Mouse (Mus musculus) MN1 (cell line): Measurements from ENCODE around the gene Zfp992.
"Not testable (repeated sequence)": the region's sequence is repeated elsewhere in the genome, so short reads cannot be mapped to it uniquely, and the experiment has no call there.

Experiments
- DNase-seq: peaks from one replicate; pipeline ENCODE4 v3.0.0-alpha.2; 2016; ENCODE audit warnings: low spot score

Zfp992 gene

DNA sequence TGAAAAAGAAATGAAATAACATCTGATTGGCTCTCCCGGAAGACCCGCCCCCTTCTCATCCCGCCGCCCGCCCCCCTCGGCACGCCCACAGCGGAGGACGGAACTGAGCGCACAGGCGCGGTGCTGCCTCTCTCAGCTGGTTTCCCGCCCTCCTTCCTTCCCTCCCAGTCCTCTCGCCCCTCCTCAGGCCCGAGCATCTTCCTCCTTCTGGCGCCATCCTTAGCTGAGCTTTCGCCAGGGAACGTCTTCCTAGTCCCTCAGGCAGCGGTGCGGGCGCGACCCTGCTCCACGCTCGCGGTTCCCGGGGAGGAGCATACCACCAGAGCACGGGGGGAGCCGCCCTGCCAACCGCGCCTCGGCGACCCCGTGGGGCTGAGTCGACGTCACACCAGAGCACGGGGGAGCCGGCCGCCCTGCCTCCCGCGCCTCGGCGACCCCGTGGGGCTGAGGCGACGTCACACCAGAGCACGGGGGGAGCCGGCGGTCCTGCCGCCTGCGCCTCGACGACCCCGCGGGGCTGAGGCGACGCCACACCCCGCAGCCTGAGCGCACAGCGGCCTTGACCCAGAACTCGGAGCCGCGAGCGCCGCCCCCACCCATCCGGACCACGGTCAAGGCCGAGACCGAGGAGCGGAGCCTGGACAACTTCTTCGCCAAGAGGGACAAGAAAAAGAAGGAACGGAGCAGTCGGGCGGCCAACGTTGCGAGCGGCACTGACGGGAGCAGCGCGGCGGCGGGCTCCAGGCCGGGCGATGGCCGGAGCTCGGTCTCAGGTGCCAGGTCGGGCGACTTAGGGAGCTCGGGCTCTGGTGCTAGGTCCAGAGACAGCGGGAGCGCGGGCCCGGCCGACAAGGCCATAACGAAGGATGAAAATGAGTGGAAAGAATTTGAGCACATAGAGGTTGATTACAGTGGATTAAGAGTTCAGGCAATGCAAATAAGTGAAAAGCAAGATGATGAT lies 26.2 kb downstream of the Zfp992 start:
- not testable (repeated sequence) for DNase-seq

DNA sequence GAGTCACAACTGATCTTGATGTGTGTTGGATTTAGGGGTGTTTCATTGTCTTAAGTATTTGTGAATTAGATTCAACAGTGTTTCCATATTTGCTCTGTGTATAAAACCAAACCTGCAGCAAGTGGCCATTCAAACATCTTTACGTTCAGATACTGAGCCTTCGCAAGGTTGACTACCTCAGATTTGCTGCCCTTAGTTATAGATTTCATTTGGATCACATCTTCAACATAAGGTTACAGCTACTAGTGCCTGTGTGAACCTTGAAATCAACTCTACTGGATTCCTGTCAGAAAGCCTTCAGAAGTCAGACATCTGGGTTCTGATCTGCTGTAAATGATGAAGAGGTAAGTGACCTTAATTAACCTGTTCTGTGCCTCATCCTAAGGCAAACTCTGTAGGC lies 27.4 kb downstream of the Zfp992 start:
- not testable (repeated sequence) for DNase-seq

DNA sequence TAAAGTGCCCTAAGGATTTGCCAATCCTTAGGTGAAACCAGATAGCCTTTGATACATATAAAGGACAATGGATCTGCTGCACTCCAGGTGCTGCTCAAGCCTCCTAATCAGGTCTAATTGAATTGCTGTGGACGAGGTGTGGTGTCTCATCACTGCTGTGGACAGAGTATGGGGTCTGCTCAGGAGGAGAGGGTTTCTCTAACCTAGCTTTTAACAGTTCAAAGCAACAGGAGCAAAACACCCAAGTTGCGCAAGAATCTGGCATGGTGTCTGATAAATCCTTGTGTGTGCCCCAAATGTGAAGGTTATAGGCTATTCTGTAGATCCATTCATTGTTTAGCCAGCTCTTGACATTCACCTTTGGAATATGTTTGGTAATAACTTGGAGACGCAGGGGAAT lies 28.1 kb downstream of the Zfp992 start:
- not testable (repeated sequence) for DNase-seq

DNA sequence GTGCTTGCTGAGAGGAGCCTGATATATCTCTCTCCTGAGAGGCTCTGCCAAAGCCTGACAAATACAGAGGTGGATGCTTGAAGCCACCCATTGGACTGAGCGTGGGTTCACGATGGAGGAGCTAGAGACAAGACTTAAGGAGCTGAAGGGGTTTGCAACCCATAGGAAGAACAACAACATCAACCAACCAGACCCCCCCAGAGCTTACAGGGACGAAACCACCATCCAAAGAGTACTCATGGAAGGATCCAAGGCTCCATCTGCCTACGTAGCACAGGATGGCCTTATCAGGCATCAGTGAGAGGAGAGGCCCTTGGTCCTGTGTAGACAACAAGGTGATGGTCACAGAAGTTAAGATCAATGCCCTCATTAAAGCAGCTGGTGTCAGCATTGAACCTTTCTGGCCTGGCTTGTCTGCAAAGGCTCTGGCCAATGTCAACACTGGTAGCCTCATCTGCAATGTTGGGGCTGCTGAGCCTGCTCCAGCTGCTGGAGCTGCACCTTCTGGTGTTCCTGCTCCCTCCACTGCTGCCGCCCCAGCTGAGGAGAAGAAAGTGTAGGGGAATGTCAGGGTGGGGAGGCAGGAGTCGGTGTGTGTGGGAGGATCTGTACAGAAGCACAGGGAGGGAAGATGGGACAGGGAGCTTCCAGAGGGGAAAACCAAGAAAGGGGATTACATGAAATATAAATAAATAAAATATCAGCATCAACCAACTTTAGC lies 31.7 kb downstream of the Zfp992 start:
- not testable (repeated sequence) for DNase-seq

DNA sequence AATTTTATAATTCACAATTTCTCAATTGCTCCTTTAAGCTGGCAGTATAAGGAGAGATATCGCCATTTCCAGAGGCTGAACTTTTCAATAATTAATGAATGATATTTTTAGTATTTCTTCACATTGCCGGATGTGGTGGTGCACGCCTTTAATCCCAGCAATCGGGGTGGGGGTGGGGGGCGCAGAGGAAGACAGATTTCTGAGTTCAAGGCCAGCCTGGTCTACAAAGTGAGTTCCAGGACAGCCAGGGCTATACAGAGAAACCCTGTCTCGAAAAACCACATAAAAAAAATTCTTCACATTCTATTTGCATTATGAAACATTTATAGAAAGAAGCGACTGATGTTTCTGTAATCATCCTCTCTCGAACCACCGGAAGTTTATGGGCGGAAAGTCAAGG lies 33.7 kb downstream of the Zfp992 start:
- not testable (repeated sequence) for DNase-seq

DNA sequence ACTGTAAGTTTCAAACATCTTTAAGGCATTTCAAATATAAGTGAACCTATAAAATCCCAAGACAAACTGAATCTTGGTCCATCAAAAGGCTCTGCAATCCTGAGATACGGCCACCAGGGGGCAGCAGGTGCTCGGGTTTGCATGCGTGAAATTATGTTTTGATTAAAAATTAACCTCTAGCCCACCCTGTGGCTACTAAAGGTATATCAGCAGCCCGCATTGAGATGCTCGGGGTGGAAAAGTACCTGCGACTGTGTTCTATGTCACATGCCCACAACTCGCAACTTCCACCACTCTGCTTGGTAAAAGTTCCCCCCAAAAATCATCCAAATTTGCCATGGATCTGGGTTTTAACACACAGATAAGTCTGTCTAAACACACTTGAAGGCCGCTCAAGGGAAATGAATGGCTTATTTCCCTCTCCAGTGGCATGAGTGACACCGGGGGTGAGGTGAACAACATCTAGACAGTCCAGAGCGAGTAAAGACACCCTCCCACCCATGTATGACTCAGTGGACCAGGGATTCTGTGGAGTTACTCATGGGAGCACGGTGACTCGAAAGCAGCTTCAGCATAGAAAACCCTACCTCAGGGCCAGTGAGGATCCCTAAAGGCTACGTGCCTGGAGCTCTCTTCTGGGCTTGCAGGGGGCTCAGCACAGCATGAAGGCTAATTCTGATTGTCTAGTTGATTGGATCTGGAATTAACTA lies 34.9 kb downstream of the Zfp992 start:
- not testable (repeated sequence) for DNase-seq

DNA sequence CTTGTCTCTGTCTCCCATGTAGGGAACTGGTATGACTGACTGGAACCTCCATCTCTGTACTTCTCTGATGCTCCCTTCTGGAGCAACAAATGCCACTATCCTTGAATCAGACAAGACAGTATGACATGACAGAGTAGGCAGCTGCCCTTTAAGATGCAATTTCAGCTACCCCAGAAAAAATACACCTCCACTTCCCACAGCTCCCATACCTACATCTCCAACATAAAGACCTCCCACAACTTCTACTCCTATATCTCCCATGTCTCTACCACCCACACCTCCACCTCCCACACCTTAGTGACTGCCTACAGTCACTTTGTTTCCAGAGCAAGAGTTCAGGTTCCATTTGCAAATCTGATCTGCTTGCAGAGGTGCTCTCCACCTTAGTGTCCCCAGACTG lies 35.9 kb downstream of the Zfp992 start:
- not testable (repeated sequence) for DNase-seq

DNA sequence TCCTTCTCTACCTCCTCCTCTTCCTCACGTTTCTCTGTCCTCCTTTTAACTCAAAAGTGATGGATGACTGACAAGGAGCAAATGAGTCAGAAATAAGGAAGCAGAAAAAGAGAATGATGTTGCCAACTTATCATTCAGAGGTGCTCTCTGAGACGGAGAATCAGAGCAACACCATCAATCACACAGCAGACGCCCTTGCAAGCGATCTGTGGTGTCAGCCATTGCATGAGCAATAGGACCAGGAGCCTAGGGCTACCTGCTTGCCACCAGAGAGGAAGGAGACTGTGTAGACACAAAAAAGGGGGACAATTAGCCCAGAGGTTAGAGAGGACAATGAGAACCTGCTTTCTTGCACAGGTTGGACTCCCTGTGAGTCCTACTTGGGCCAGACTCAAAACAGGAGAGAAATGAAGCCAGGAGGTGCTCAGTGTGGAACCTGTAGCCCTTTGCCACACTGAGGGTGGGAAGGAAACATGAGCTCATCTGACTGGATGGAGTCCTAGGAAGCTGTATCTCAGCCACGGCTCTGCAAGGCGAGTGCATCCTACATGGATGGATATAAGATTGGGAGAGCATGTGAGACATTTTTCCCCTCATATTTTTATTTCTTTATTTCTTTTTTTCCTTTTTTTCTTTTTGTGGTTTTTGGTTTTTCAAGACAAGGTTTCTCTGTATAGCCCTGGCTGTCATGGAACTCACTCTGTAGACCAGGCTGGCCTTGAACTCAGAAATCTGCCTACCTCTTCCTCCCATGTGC lies 36.5 kb downstream of the Zfp992 start:
- DNase-seq, result not testable (repeated sequence)

DNA sequence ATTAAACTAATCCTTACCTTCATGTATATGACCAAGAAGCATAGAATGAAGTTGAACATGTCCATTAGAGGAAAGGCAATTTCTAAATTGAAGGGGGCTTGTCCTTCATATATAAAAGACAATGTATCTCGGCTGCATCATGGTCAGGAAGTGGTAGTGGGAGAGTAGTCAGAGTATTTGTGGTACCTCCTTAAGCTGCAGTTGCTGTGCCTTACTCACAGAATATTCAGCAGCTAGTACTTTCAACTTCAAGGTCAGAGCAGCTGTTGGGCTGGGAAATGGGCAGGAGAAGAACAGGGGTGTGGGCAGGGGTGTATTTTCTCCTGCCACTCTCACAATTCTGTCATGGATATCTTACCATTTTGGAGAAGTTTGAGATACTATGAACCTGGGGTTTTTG lies 37.9 kb downstream of the Zfp992 start:
- DNase-seq, result not testable (repeated sequence)

DNA sequence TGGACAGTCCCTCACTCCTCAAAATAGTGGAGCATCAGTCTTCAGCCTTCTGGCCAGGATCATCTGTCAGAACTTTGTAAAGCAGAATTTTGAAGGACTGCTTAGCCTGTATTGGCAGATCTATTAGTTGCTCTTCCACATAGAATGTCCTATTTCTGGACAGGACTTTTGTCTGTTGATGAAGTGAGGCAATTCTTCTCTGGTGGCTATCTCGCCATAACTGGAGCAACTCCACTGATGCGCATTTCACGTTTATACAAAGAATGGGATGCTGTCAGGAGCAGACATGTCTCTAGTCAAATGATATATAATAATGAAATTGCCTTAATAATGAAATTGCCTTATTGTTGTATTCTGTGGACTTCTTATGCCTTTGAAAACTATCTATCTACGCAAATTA lies 40.4 kb downstream of the Zfp992 start:
- not testable (repeated sequence) for DNase-seq

DNA sequence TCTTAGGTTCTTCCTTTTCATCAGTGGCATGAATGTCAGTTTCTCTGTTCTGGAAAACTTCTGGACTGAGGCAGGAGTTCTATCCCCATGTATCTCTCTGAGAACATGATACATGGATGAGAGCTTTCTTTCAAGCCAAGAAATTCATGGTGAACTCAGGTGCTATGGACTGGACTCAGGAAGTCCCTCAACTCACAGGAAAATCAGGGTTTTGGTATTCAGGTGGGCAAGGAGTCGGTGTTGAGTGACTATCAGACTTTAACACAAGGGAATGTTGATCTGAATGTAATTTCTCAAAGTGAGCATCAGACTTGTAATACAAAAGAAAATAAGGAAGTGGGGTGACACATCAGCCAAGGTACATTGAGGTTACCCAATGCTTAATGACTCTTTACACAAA lies 43.2 kb downstream of the Zfp992 start:
- not testable (repeated sequence) for DNase-seq

DNA sequence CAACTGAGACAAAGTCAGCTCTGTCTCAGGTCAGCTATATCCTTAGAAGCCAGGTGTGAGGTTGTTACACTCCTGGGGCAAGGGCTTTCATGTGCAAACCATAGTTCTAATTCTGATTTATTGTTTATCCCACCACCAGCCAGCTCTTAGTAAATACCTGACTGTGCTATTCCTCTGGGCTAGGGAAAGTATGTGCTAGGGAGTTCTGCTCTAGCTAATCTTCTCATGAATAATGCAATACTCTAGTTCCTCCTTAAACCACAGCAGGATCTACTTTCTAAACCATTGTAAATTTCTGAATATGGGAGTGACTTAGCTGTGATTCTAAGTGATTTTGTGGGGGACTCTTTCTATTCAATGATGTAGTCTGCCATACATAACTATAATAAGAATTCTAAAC lies 43.6 kb downstream of the Zfp992 start:
- DNase-seq, result no peak

DNA sequence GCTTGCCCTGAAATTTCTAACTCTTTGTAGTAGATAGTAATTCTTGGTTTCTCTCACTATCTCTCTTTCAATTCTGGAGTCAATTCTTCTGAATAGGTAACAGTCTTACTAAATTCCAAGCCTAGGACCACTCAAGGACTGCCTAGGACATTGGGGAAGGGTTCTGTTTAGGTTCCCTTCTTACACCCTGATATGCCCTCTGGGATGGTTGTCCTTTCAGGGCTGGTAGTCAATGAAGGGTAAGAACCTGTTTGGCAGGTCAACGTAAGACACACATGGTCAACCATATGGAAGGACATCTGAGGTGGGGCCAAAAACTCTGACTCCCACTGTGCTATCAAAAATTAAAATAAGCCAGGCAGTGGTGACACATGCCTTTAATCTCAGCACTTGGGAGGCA lies 44.0 kb downstream of the Zfp992 start:
- no peak for DNase-seq

DNA sequence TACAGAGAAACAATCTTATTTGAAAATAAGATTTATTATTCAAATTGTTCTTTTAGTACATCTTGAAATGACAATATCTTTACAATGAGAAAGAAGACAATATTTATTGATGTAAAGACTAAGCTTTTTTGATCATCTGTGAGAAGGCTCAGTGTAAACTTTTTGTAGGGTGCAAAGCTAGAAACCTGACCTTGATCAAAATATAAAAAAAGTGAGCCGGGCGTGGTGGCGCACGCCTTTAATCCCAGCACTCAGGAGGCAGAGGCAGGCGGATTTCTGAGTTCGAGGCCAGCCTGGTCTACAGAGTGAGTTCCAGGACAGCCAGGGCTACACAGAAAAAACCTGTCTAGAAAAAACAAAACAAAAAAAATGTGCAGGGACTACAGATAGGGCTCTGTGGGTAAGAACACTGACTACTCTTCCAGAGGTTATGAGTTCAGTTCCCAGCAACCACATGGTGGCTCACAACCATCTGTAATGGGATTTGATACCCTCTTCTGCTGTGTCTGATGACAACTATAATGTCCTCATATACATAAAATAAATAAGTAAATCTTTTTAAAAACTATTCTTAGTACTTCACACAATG lies 44.6 kb downstream of the Zfp992 start:
- DNase-seq, result not testable (repeated sequence)

DNA sequence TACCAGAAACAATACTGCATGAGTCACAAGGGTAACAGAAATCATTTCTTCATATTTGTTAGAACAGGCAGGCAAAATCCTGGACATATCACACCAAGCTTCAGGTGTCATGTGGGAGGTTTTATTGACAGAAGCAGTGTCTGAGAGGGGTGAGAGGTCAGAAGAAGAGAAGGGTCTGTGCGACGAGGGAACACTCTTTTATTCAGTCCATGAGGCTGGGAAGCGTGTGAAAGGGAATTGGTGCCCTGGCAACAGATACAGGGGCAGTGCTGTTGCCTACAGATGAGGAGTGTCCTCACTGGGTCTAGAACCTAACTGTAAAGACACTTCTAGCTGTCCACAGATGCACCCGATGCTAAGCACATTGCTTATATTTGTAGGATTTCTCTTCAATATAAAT lies 46.2 kb downstream of the Zfp992 start:
- no peak for DNase-seq

DNA sequence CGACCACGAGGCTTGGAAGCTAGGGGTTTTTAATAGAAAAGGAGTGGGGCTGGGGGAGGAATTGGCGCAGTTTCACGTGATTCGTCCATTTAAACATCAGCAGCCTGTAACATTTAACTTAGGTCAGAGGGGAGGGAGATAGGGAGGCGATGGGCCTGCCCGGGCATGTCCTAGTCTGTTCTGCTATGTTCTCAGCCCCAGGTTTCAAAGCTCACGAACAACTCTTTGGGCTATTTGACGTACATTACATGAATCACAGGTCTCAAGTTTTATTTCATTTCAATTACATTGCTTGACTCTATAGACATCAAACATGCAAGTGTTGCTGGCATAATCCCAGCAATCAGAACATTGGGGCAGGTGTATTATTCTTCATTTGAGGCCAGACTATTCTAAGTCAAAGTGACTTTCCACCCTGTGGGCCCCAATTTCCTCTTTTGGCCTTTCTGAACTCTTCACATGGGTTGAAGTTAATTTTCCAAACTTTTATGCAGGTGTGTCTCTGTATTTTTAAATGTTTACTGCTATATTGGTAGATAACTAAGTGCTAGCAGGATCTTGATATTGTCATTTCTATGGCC lies 49.0 kb downstream of the Zfp992 start:
- not testable (repeated sequence) for DNase-seq

DNA sequence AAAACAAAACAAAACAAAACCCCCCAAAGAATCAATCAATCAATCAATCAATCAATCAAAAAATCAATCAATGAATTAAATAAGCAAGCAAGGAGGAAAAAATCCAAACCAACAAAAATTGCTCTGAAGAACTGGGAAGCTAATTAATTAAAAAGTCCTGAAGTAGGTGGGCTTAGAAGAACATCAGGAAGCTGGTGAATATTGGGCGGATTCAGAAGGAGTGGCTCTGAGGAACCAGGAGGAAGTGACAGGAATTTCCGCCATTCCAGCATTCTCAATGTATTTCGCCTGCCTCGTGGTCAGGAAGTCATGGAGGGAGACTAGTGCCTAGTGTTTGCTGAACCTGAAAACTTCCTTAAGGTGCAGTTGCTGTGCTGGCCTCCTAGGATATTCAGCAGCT lies 52.9 kb downstream of the Zfp992 start, which contains the start of gene Zfp981:
Zfp981 (plus strand) TSS at position 301 of the 400 bp plus-strand sequence.
- DNase-seq, result not testable (repeated sequence)

DNA sequence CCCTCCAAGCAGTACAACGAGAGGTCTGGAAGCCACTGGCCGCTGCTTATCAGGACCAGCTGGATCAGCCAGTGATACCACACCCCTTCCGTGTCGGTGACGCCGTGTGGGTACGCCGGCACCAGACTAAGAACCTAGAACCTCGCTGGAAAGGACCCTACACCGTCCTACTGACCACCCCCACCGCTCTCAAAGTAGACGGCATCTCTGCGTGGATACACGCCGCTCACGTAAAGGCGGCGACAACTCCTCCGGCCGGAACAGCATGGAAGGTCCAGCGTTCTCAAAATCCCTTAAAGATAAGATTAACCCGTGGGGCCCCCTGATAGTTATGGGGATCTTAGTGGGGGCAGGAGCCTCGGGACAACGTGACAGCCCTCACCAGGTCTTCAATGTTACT lies 60.2 kb downstream of the Zfp992 start:
- DNase-seq, result not testable (repeated sequence)

DNA sequence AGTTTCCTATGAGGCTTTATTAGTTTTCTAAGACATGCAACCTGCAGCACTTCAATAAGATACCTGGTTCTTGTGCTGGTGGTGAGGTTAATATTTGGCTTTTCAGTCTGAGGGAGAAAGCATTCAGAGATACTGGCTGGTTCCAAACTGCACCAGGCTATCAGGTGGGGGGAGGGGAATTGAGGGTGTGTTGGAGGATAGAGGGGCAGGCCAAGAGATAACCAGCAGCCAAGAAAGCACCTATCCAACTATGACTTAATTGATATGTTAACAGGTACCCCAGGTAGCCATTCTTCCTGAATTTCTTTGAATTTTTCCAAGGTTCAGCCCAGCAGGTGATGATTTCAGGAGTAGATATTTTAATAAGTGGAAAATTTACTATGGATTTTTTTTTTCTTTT lies 63.0 kb downstream of the Zfp992 start:
- not testable (repeated sequence) for DNase-seq

DNA sequence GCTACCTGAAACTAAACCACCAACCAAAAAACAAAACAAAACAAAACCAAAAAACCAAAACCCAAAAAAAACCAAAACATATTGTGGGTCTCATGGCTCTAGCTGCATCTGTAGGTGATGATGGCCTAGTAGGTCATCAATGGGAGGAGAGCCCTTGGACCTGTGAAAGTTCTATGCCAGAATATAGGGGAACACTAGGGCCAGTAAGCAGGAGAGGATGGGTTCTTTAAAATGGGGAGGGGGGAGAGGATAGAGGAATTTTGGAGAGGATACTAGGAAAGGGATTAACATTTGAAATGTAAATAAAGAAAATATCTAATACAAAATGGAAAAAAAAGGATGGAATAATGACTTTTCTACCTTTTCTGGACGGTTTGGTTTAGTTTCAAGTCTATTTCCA lies 67.7 kb downstream of the Zfp992 start:
- no peak for DNase-seq

DNA sequence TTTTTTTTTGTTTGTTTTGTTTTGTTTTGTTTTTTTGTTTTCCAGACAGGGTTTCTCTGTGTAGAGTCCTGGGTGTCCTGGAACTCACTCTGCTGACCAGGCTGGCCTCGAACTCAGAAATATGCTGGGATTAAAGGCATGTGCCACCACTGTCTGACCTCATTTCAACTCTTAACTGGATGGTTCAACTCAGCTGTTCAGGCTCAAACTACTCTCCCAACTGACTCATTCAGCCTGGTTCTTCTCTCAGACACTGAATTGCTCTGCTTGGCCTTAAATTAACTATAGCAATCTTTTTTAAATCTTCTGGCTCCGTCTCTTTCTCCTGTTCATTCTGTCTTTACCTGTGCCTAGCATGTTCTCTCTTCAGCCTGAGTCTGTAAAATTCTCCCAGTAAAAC lies 68.3 kb downstream of the Zfp992 start:
- DNase-seq, result not testable (repeated sequence)
